Mouse (Mus musculus) embryonic facial prominence, embryonic 13.5 days (tissue): ENCODE data around the gene Faah. TPM values are rescaled to one million over a fixed set of nuclear protein-coding genes. Genes with fewer than 3 reads are reported as not detected.

Source experiments
- ATAC-seq: fragments of 200-750 bp; cut with Nextera tagmentation; 2 replicates; pipeline ENCODE4 v1.8.0; 2017; ENCODE audit warnings: low read depth; ENCODE audit not compliant: insufficient number of reproducible peaks, insufficient read depth, low FRiP score, low TSS enrichment
- H3K27ac ChIP-seq: fragments of 300-500 bp; sonication (generic); 2 replicates; pipeline ENCODE4 v1.5.1; 2015; ENCODE audit warnings: moderate library complexity, mild to moderate bottlenecking, inconsistent platforms
- H3K27me3 ChIP-seq: fragments of 300-500 bp; sonication (generic); 2 replicates; pipeline ENCODE4 v1.6.1; 2015; ENCODE audit warnings: mild to moderate bottlenecking, inconsistent platforms
- H3K36me3 ChIP-seq: fragments of 300-500 bp; sonication (generic); 2 replicates; pipeline ENCODE4 v1.6.1; 2015; ENCODE audit warnings: mild to moderate bottlenecking, inconsistent platforms
- H3K4me1 ChIP-seq: fragments of 300-500 bp; sonication (generic); 2 replicates; pipeline ENCODE4 v1.6.1; 2015; ENCODE audit warnings: inconsistent platforms
- H3K4me2 ChIP-seq: fragments of 300-500 bp; sonication (generic); 2 replicates; pipeline ENCODE4 v1.6.1; 2015; ENCODE audit warnings: moderate library complexity, mild to moderate bottlenecking, inconsistent platforms
- H3K4me3 ChIP-seq: fragments of 300-500 bp; sonication (generic); 2 replicates; pipeline ENCODE4 v1.5.1; 2015; ENCODE audit warnings: mild to moderate bottlenecking, inconsistent platforms
- H3K9ac ChIP-seq: fragments of 300-500 bp; sonication (generic); 2 replicates; pipeline ENCODE4 v1.6.1; 2015; ENCODE audit warnings: mild to moderate bottlenecking, inconsistent platforms
- H3K9me3 ChIP-seq: fragments of 300-500 bp; sonication (generic); 2 replicates; pipeline ENCODE4 v1.6.1; 2016; ENCODE audit warnings: inconsistent platforms
- WGBS: fragments of 180-500 bp; shearing (Covaris S2); methylation state at CpG from one replicate; pipeline ENCODE4 v1.1.7; 2015; ENCODE audit warnings: mixed read lengths; 5-methylcytosine and 5-hydroxymethylcytosine counted together
- polyA plus RNA-seq: library from polyadenylated mRNA; unstranded; fragments of >200 nt; fragmentation: Nextera tagmentation; extraction: Ambion mirVana; gene quantifications from 2 replicates; pipeline ENCODE4 v1.2.1, GENCODE M21; 2015

Faah gene
- polyA plus RNA-seq = 2.1 and 2.8 TPM in 2 replicates

DNA sequence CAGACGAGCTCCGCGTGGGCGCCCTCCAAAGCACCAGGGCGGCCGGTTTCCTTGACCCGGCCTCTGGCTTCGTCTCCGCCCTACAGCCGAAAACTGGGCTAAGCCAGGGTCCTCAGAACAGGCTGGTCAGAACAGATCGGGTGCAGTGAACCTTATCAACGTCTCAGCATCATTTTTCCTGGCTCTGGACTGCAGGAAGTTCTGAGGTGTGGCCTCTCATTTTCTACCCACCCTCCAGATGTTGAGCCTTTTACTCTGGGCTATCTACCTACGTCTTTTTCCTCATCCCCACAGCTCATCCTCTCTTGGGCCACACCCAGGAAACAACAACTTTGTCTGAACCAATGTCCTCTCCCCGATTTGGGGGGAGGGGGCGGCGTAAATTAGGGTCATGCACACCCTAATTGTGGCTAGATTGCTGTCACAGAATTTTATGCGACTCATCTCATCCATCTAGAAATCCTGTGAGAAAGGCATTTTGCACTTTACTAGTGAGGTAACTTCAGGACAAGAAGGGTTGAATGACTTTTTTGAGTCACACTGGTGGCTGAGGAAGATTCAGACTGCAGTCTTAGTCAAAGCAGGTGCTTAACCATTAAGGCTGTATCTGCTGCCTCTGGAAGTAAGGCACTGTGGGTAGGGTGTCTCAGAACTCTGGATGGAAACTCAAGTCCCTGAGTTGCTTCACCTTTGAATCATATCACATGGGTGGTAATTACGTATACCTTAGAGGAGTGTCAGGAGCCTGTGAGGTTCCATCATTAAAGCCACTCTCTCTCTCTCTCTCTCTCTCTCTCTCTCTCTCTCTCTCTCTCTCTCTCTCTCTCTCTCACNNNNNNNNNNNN lies at the start of gene Faah:
Gene Faah, minus strand, starts transcription at position 25 of the 845 bp plus-strand sequence.
- H3K36me3 ChIP-seq = no peaks in the 10 kb centered on the region
- WGBS = 5% methylated on average over 18 of the region's 18 CpGs
- H3K27me3 ChIP-seq = peaks cover 71% of the 10 kb centered on the region
- H3K4me1 ChIP-seq = peaks cover 20% of the 10 kb centered on the region
- peak within 1 kb of the TSS; percentile 67 for H3K9ac ChIP-seq
- ATAC-seq = no peak
- peak within 1 kb of the TSS; percentile 100 for H3K4me2 ChIP-seq
- H3K27ac ChIP-seq = no peak within 1 kb of the TSS
- no peaks in the 10 kb centered on the region for H3K9me3 ChIP-seq
- H3K4me3 ChIP-seq = peak within 1 kb of the TSS; percentile 61

DNA sequence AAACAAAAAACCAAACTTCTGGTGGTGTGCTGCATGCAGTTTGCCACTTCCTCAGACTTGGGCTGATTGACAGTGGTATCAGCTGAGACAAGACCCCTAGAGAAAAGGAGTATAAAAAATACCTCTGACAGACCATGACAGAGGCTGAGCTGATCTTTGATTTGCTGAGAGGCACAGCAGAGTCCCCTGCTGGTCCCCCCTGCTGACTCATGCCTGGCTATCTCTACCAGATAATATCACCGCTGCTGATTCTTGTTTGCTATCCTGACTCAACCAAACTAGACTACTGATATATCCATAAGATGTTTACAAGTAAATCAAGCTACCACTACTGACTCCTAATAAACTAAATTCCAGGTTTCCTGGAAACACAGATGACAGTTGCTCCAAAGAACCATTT lies 46.1 kb upstream of the Faah start:
- Histone ChIP-seq H3K27me3 (no peaks in the 10 kb centered on the region), H3K36me3 (peaks cover 32% of the 10 kb centered on the region), H3K9me3 (no peaks in the 10 kb centered on the region), H3K4me1 (no peaks in the 10 kb centered on the region), H3K9ac (no peak overlapping the region), H3K27ac (no peak overlapping the region), H3K4me3 (no peak overlapping the region), H3K4me2 (no peak overlapping the region)
- no peak for ATAC-seq
- WGBS = 61% methylated on average over 1 of the region's 1 CpGs

GRCm38 (mm10) chr4:116059012-116059726 lies 41.4 kb upstream of the Faah start:
- H3K4me2 ChIP-seq = no peak overlapping the region
- 0 out of 2 replicates have a peak, but pooled peaks cover 2% of the 10 kb centered on the region for H3K4me1 ChIP-seq
- no peak overlapping the region for H3K27ac ChIP-seq
- 78% methylated on average over 5 of the region's 5 CpGs for WGBS
- H3K36me3 ChIP-seq = no peaks in the 10 kb centered on the region
- H3K9me3 ChIP-seq = no peaks in the 10 kb centered on the region
- no peaks in the 10 kb centered on the region for H3K27me3 ChIP-seq
- H3K9ac ChIP-seq = no peak overlapping the region
- ATAC-seq = no peak
- no peak overlapping the region for H3K4me3 ChIP-seq

DNA sequence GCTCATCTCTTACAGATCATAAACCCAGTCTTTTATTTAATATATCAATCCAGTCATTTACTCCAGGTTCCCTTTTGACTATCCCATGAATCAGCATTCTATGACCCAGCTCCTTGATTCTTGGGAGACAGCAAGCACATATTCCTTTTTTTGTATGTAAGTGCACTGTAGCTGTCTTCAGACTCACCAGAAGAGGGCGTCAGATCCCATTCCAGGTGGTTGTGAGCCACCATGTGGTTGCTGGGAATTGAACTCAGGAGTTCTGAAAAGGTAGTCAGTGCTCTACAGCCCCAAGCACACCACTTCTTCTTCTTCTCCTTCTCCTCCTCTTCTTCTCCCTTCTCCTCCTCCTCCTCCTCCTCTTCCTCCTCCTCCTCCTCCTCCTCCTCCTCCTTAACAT lies 39.8 kb upstream of the Faah start:
- Histone ChIP-seq H3K9me3 (no peaks in the 10 kb centered on the region), H3K27me3 (no peaks in the 10 kb centered on the region), H3K4me3 (no peak overlapping the region), H3K27ac (no peak overlapping the region), H3K9ac (no peak overlapping the region), H3K36me3 (no peaks in the 10 kb centered on the region), H3K4me2 (no peak overlapping the region), H3K4me1 (peaks cover 8% of the 10 kb centered on the region; the same call in 1 of the 2 replicates)
- WGBS = 3% methylated on average over 1 of the region's 1 CpGs
- ATAC-seq = no peak

DNA sequence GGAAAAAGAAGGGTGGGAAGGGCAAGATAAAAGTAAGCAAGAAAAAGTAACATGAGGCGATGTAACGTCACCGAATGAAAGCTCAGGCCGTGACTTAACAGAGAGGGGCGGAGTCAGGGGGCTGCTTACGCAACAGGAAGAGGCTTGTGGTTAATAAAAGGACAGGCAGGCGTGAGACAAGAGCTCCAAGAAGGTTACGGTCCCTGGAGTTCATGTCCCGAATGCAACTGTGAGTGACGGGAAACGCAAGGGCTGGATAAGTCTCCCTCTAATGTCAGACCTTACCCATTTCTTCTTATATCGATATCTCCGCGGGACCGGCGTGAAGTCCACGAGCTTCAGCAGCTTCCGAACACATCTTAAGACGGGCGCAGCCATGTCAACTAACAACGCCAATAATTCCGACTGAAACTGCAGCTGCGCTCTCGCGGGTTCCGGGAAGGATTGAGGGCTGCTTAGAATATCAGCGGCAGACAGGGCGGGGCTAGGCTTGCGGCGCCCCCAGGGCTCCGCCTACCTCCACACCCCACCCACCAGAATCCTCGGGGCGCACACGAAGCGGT lies 35.8 kb upstream of the Faah start, which contains the start of gene Nsun4:
Gene Nsun4, minus strand, starts transcription at position 478 of the 563 bp plus-strand sequence.
- H3K9ac ChIP-seq = peak within 1 kb of the TSS; percentile 73
- WGBS = under 1% methylated on average over 35 of the region's 35 CpGs
- peak within 1 kb of the TSS; percentile 94 for H3K27ac ChIP-seq
- H3K4me3 ChIP-seq = peak within 1 kb of the TSS; percentile 63
- H3K9me3 ChIP-seq = no peaks in the 10 kb centered on the region
- H3K4me2 ChIP-seq = peak within 1 kb of the TSS; percentile 84
- peak; percentile 87 for ATAC-seq
- peaks cover 11% of the 10 kb centered on the region for H3K4me1 ChIP-seq
- H3K27me3 ChIP-seq = no peaks in the 10 kb centered on the region
- peaks cover under 1% of the 10 kb centered on the region; the same call in 1 of the 2 replicates for H3K36me3 ChIP-seq

DNA sequence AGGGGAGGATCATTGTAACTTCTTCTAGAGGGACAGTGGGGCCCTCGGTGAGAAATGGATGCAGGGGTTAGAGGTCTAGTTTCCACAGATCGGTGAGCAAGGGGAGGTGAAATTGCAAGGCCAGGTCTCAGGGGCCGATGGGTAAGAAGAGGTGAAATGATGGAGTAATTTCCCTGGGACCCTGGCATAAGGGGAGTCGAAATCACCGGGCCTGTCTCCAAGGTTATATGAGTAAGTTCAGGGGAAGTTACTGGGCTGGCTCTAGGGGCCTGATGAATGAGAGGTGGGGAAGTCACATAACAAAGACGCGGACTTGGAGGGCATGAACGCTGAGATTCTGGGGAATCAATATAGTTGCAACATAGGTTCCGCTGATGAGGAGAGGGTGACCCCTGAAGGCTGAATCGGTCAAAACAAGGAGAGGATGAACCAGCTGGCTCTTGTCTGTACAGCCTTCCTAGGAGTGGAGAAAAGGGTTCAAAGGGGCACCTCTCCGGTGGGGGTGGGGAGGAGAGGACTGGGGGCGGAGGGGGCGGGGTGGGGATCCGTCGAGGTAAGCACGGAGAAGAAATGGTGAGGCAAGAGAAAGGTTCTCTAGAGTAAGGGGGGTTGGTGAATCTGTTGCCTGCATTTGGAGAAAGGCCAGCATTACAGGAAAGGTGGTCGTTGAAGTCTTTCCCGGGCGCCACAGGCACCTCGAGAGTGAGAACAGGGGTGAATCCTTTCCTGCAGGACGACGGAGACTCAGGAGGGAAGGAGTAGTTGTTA lies 35.0 kb upstream of the Faah start:
- peaks cover 11% of the 10 kb centered on the region for H3K4me1 ChIP-seq
- peak overlapping the region; percentile 63 for H3K4me3 ChIP-seq
- H3K27me3 ChIP-seq = no peaks in the 10 kb centered on the region
- H3K36me3 ChIP-seq = peaks cover 8% of the 10 kb centered on the region
- no peaks in the 10 kb centered on the region for H3K9me3 ChIP-seq
- H3K9ac ChIP-seq = peak overlapping the region; percentile 73
- 8% methylated on average over 22 of the region's 22 CpGs for WGBS
- ATAC-seq = no peak
- peak overlapping the region; percentile 84 for H3K4me2 ChIP-seq
- peak overlapping the region; percentile 94 for H3K27ac ChIP-seq

DNA sequence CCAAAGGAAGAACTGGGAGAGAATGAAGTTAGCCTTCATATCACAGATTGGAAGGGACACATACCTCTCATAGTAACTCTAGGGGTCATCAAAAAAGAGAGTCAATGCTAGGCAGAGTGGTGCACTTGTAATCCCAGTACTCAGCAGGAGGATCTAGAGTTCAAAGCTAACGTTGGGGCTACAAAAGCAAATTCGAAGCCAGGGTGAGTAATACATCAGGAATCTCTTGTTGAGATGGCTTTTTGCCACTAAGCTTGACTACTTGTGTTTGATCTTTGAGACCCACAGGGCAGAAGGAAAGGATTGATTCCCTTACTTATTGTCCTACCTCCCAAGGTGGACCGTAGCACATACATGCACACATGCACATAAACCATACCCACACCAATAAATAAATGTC lies 31.5 kb upstream of the Faah start:
- no peak overlapping the region for H3K4me2 ChIP-seq
- H3K9me3 ChIP-seq = no peaks in the 10 kb centered on the region
- no peak overlapping the region for H3K27ac ChIP-seq
- no peak overlapping the region for H3K4me3 ChIP-seq
- peaks cover 18% of the 10 kb centered on the region for H3K36me3 ChIP-seq
- WGBS = 87% methylated on average over 3 of the region's 3 CpGs
- H3K4me1 ChIP-seq = peaks cover 9% of the 10 kb centered on the region
- no peak for ATAC-seq
- no peak overlapping the region for H3K9ac ChIP-seq
- no peaks in the 10 kb centered on the region for H3K27me3 ChIP-seq

DNA sequence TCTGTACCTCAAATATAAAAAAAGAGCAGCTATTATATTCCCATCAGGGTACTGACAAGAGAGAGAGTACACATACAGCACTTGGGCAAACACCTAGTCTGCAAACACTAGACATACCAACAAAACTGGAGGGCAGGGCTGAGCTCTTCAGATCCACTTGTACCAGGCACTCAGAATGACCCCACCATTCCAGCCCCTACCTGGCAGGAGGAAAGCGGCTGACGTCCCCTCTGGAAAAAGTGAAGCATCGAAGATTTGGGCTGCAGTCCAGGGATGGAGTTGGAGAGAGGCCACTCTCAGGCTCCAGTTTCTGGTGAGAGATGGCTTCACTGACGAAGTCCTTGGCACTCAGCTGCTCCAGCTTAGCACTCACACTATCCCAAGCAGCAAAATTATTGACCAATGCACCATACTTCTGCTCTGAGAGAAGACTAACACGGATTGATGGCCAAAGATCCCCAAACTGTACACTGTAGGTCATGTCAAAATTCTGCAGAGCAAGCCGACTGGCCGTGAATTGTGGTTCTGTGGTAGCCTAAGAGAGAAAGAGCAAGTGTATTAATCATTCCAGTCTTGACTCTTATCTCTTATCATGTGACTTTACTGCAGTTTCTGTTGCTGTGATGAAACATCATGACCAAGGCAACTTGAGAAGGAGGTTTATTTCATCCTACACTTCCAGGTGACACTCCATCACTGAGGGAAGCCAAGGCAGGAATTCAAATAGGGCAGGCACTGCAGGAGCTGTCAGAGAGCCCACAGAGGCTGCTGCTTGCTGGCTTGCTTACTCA lies 30.6 kb upstream of the Faah start:
- Histone ChIP-seq H3K27me3 (no peaks in the 10 kb centered on the region), H3K4me1 (peaks cover 6% of the 10 kb centered on the region), H3K36me3 (peaks cover 23% of the 10 kb centered on the region), H3K27ac (no peak overlapping the region), H3K9ac (no peak overlapping the region), H3K9me3 (no peaks in the 10 kb centered on the region), H3K4me3 (no peak overlapping the region), H3K4me2 (no peak overlapping the region)
- 84% methylated on average over 7 of the region's 7 CpGs for WGBS
- ATAC-seq = no peak

DNA sequence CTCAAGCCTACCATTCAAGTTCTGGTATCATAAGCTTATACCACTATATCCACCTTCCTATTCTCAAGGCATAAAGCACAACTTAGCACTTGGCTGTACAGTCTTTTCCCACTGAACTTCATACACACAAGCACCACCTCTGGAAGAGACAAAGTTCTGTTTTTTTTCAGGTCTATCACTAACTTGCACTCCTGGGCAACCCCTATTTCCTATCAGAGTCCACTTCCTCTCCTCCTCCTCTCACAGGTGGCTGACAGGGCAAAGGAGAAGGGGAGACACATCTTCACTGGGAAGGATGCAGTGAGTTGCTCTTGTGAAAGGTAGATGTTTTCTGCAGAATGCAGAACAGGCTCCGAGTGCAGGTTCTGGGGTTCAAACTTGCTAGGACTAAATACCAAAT lies 30.0 kb upstream of the Faah start:
- H3K9me3 ChIP-seq = no peaks in the 10 kb centered on the region
- no peaks in the 10 kb centered on the region for H3K27me3 ChIP-seq
- H3K4me3 ChIP-seq = no peak overlapping the region
- peaks cover 29% of the 10 kb centered on the region for H3K36me3 ChIP-seq
- no peak overlapping the region for H3K4me2 ChIP-seq
- 93% methylated on average over 1 of the region's 1 CpGs for WGBS
- no peak overlapping the region for H3K27ac ChIP-seq
- ATAC-seq = no peak
- H3K4me1 ChIP-seq = peaks cover 5% of the 10 kb centered on the region
- H3K9ac ChIP-seq = no peak overlapping the region

GRCm38 (mm10) chr4:116046604-116047003 lies 28.9 kb upstream of the Faah start:
- Histone ChIP-seq H3K4me3 (no peak overlapping the region), H3K9me3 (no peaks in the 10 kb centered on the region), H3K4me2 (no peak overlapping the region), H3K27ac (no peak overlapping the region), H3K36me3 (peaks cover 36% of the 10 kb centered on the region), H3K9ac (no peak overlapping the region), H3K4me1 (no peaks in the 10 kb centered on the region), H3K27me3 (no peaks in the 10 kb centered on the region)
- ATAC-seq = no peak
- 77% methylated on average over 2 of the region's 2 CpGs for WGBS
